Mouse (Mus musculus): ENCODE data around the gene Ppp1r13l.

DNA sequence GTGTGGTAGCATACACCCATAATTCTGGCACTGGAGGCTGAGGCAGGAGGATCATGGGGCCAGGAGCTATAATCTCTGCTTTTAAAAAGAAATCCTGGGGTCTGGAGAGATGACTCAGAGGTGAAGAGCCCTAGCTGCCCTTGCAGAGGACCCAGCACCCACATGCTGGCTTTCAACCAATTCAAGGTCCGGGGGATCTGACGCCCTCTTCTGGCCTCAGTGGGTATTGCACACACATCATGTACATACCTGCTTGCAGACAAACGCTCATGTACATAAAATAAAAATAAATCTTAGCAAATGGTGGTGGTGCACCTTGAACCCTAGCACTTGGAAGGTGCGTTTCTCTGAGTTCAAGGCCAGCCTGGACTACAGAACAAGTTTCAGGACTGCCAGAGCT lies 41.4 kb downstream of the Ppp1r13l start:
- no peak for TF ChIP-seq CTCF (IDR thresholded peaks at IDR 0.05; ENCODE audit: extremely low read depth, insufficient read depth, low read length)
- TF ChIP-seq POLR2A (IDR thresholded peaks at IDR 0.05; ENCODE audit: extremely low read depth, insufficient read depth, low read length), result no peak

All from cortical plate, adult 2 months (tissue).